Mouse (Mus musculus) granulocyte monocyte progenitor cell, adult 5-6 weeks (primary cell): Measurements from ENCODE around the gene Adat2. TPM values are rescaled to one million over a fixed set of nuclear protein-coding genes. Genes with fewer than 3 reads are reported as not detected.

Source experiments
- ATAC-seq: replicated peaks from 2 replicates; pipeline ENCODE4 v1.8.0; 2016; ENCODE audit warnings: mild to moderate bottlenecking, moderate TSS enrichment, inconsistent platforms; ENCODE audit not compliant: poor library complexity, severe bottlenecking
- total RNA-seq, 2 experiments: library from RNA; stranded (forward) in 1 of 2; stranded (reverse) in 1 of 2; fragments of 200-712, 200-1000 nt in 1 of 2; fragments of >200 nt in 1 of 2; fragmentation: Nextera tagmentation in 1 of 2; gene quantifications; 2 replicates each; pipeline ENCODE4 v1.2.3; 2014 to 2017

Adat2 gene
- total RNA-seq, 2 experiments from 2014 or later: 5.8 to 8.9 TPM

DNA sequence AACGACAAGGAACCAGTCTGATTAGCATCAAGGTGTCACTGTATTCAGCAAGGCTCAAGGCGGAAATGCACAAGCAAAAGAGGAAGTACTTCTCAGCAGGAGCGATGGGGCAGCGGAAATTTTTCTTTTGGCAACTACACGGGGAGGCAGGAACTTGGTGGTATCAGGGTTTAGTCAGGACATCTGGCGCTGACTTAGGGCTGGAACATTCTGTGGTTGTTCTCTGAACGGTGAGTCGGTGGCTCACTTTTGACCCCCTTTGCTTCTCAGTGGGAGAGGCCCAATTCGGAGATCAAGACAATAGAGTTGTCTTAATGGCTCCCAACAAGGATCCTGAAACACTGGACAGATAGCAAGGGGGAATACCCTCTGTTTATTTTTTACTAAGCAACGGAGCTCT, 39.5 kb downstream of the Adat2 start:
- no peak for ATAC-seq

DNA sequence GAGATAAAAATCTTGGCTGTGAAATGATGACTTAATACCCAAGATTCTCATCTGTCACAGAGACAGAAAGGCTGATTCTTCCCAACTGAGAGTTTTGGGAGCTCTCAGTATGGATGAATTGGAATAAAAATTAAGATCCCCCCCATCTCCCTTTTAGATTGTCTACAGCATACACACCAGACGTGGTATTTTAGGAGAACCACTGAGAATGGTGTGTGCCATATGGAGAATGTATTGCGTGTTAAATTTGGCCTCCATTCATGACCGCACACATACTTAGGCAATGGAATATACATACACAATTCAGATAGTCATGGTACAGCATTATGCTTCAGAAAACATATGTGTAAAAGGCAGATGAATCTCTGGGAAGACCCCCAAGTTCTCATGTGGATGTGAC, 40.8 kb downstream of the Adat2 start:
- ATAC-seq: no peak

DNA sequence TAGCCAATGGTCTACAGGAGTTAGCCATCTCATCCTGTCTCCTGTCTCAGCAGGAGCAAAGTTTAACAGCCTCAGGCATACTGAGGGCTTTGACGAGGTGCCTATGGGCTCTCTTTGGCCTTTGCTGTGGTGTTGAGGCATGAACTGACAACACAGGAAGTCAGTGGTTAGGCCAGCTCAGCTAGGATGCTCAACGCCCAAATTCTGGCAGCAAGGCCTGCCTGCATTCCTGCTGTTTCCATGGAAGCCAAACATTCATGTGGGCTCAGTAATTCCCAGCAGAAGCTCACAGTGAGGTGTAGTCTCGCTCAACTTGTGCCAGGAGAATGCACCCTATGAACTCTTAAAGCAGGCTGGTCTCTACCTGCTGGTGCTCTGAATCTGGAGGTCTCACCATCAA, 43.4 kb downstream of the Adat2 start:
- no peak for ATAC-seq

DNA sequence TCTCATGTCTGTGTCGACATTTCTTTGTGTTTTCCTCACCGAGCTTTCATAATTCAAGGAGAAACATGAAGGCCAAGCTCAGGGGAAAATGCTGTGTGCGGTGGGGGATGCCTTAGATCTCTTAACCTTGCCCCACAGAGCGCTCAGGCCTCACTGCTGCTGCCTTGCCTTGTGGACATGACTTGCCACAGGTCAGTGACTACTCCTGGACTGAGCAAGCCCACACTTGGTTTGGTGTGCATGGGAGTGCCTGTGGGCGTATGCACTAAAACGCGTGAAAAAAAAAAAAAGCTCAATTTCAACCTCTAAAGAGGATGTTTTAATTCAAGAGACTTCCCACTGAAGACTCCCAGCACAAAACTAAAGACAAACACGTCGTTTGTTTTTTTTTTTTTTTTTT, 44.2 kb downstream of the Adat2 start:
- no peak for ATAC-seq

DNA sequence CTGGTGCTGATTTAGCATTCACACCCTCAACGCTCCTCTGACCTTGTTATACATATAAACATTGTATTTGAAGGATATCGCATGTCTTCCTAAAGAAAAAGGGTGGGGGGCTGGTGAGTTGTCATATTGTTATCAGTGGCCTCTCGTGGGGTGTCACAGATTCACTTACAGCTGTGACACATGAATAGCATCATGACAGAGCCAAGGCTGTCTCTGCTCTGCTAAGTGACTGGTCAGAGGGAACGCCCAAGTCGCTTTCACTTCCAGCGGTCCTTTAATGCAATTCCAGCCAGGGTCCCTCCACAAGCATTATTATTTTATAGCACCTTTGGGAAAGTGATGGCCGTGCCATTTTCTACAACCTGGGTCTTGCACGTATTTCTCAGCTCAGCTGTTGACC, 44.8 kb downstream of the Adat2 start:
- ATAC-seq: no peak

DNA sequence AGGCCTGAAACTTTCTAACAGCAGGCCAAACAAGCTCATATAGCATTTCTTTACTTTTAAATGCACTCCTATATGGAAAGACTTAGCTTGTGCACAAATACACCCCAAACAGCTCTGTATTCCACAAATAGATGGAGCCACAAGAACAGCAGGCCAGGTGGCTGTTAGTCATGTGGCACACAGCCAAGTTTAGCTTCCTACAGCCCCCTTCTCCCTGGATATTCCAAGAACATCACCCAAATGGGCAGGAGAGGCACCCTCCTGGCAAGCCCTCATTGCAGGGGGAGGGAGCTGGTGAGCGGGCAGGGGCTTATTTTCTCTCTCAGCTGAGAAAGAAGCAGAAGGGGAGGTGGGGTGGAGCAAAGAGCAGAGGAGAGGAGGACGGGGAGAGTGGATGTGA, 48.2 kb downstream of the Adat2 start:
- ATAC-seq: no peak

Other genes starting within 250 kb of the Adat2 start
- 27.3 and 33.7 TPM in 2 replicates for gene Phactr2, start 78.5 kb upstream of the Adat2 start, total RNA-seq (2014; fragmentation: Nextera tagmentation)
- gene Phactr2, start 78.5 kb upstream of the Adat2 start, total RNA-seq (2017): 15.8 and 16.8 TPM in 2 replicates
- gene Fuca2, start 53.4 kb upstream of the Adat2 start, total RNA-seq (2014; fragmentation: Nextera tagmentation): 77.6 and 108 TPM in 2 replicates
- 101 and 111 TPM in 2 replicates for gene Fuca2, start 53.4 kb upstream of the Adat2 start, total RNA-seq (2017)
- gene Pex3, start 248 bp downstream of the Adat2 start, total RNA-seq (2014; fragmentation: Nextera tagmentation): 22.5 and 36.2 TPM in 2 replicates
- 17.2 and 20.2 TPM in 2 replicates for gene Pex3, start 248 bp downstream of the Adat2 start, total RNA-seq (2017)